Mouse (Mus musculus) spleen, embryonic (tissue): ENCODE measurements at regions not wholly inside any gene's neighbourhood (a gene's known extent, or its start where the extent isn't known, plus 50 kb on each side); places are given as distances from the start of the nearest gene placed in this dataset.

Experiments
- CTCF ChIA-PET: fragments of 350-600 bp; sonication (Branson Sonifier 250); formaldehyde crosslinking; loops from one replicate; lab custom pipeline; 2022; lab: Charles Lee

DNA sequence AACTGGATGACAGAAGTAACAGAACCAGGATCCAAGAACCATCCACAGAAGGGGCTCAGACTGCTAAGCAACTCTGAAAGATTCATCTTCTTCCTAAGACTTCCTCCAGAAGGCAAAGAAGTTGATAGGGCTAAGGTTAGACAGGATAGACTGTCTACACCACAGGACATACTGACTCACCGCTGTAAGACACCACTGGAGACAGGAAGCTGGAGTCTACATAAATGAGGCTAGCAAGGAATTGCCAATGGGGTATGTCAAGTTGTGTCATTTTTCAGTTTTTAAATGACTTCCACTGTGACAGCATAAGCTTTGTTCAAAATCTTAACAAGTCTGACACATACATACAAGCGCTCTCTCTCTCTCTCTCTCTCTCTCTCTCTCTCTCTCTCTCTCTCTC lies 645.4 kb upstream of the Gm10131 start:
- CTCF ChIA-PET, result interaction anchor here (0.6 kb wide), 1 partner anchor 38 kb away, joined by 8 read pairs; no protein-coding TSS in a partner anchor

GRCm38 (mm10) chr8:34756171-34756570 lies 644.6 kb upstream of the Gm10131 start:
- CTCF ChIA-PET, result no interaction called here

DNA sequence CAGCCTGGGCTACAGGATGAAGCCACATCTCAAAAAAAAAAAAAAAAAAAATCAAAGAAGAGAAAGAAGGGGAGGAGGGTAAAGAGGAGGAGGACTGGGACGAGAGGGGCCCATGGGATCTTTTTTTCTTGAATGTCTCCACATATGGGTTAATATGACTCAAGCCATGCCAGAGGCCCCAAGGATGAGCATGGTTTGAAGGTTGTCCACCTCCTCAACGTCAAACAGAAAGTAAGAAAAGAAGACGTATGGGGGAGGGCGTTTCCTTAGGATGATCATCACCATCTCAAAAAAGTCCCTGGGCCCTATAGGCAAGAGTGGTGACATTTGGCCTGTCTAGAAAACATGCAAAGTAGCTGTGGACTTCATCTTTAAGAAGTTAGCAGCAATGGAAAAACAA lies 643.9 kb upstream of the Gm10131 start:
- CTCF ChIA-PET, result no interaction called here

DNA sequence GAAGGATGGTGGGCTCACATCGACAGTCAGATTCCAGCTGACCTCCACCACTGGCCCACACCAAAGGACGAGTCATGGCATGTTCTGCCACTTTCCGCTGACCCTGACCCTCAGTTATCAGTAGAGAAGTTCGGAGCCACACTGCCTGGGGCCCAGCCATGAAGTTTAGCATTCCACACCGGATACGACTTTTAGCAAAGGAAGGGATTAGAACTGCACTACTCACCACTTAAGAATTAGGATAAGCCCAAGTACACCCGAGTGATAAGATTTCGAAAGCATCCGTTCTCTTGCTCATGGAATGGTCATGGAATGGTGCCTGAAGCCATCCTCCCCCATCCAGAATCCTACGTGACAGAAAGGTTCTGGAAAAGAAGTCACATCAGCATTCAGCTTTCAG lies 641.5 kb upstream of the Gm10131 start:
- CTCF ChIA-PET, result interaction anchor here (0.6 kb wide), 1 partner anchor 11 kb away, joined by 3 read pairs; no protein-coding TSS in a partner anchor

- CTCF ChIA-PET, result no interaction called here
Observed at GRCm38 (mm10) chr8:34748521-34748920, 637.0 kb upstream of the Gm10131 start.

DNA sequence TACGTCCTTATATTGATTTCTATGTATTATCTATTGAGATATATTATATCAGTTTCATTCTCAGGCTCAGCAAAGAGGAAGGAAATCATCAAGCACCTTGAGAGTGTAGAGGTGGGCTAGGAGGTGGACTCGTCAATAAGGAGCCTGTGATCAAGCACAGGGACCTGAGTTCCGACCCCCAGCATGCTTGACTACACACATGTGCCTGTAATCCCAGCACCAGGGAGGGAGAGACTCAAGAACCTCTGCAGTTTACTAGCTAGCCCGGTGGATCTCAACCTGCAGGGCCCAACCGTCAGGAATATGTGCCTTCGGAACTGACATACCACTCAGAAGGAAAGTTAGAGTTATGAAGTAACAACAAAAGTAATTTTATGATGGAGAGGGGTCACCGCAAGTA lies 634.2 kb upstream of the Gm10131 start:
- CTCF ChIA-PET, result no interaction called here

DNA sequence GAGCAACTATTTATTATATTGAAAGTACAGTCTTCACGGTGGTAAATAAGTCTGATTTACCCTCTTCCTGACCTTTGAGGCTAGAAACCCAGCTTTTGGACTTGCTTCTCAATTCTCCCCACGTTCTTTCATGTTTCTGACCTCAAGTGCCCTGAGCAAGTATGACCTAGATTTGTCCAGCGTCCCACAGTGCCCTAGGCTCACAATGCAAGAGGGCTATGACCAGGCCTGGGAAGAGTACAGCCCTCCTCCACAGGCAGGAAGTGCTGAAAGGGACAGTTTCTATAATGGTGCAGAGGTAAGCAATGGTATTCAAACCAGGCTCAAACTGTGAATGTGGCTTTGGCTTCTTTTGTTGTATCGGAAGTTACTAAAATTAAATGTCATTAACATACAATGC lies 633.1 kb upstream of the Gm10131 start:
- CTCF ChIA-PET, result interaction anchor here (1.0 kb wide), 1 partner anchor 59 kb away, joined by 4 read pairs; no protein-coding TSS in a partner anchor

DNA sequence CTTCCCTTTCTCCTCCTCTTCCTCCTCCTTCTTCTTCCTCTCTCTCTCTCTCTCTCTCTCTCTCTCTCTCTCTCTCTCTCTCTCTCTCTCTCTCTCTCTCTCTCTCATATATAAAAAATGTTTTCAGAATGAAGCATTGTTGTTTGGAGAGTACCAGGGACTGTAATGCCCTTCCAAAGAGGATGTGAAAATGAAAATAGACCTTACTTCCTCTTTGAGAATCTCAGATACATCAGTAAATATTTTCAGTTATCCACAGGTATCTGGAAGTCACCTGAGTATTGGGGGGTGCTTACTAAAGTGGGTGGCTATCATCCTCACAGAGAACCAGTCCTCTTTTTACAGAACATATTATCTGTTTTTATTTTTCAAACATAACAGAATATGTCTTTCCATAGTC lies 632.6 kb upstream of the Gm10131 start:
- CTCF ChIA-PET, result interaction anchor here (1.0 kb wide), 1 partner anchor 60 kb away, joined by 4 read pairs; no protein-coding TSS in a partner anchor

DNA sequence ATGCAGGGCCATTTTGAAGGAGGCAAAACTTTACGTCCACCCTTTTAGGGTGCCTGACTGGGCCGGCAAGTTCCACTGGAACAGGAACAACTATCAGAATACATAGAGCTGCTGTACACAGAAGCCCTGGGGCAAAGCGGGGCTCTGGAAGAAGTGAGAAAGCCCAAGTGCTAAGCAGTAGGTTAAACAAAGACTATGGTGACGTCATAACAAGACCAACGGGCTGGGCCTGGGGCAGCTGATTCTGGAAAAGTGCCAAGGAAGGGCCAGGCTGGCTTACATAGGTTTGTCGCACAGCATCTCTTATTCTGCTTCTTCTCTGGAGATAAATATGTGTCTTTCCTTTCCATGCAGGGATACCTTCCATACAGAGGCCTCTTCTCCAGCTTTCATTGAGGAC lies 631.6 kb upstream of the Gm10131 start:
- CTCF ChIA-PET, result no interaction called here

GRCm38 (mm10) chr8:34740836-34741235 lies 629.3 kb upstream of the Gm10131 start:
- CTCF ChIA-PET, result no interaction called here

- CTCF ChIA-PET, result no interaction called here
Observed at GRCm38 (mm10) chr8:34739836-34740804, 628.6 kb upstream of the Gm10131 start.

DNA sequence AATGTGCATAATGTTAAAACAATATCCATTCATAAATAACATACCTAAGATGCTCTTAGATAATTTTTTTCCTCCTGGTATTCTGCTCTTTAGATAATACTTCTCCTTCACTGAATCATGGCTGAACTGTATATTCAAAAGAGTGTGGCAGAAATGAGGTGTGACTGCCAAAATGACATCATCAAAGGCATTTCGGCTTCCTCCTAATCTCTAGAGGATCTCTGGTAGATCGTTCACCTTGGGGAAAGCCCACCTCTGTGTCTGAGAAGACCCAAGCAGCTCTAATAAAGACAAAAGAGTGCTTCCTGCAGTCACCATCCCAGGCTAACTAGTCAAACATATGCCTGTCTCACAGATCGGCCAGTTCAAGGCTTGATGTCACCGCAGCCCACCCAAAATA lies 624.7 kb upstream of the Gm10131 start:
- CTCF ChIA-PET, result no interaction called here

DNA sequence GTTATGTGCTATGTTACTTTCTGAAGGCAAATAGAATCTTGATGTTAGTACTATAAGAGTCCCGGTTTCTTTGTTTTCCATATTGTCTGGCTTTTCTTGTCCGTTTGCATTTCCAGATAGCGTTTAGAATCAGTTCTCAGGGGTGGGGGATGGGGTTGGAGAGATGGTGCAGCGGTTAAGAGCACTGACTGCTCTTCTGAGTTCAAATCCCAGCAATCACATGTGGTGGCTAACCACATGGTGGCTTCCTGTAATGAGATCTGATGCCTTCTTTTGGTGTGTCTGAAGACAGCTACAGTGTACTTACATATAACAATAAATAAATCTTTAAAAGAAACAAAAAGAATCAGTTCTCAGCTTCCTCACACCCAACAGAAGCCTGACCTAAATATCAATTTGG lies 623.5 kb upstream of the Gm10131 start:
- CTCF ChIA-PET, result no interaction called here

GRCm38 (mm10) chr8:34732808-34733207 lies 621.3 kb upstream of the Gm10131 start:
- CTCF ChIA-PET, result no interaction called here

GRCm38 (mm10) chr8:34732362-34732761 lies 620.8 kb upstream of the Gm10131 start:
- CTCF ChIA-PET, result no interaction called here

DNA sequence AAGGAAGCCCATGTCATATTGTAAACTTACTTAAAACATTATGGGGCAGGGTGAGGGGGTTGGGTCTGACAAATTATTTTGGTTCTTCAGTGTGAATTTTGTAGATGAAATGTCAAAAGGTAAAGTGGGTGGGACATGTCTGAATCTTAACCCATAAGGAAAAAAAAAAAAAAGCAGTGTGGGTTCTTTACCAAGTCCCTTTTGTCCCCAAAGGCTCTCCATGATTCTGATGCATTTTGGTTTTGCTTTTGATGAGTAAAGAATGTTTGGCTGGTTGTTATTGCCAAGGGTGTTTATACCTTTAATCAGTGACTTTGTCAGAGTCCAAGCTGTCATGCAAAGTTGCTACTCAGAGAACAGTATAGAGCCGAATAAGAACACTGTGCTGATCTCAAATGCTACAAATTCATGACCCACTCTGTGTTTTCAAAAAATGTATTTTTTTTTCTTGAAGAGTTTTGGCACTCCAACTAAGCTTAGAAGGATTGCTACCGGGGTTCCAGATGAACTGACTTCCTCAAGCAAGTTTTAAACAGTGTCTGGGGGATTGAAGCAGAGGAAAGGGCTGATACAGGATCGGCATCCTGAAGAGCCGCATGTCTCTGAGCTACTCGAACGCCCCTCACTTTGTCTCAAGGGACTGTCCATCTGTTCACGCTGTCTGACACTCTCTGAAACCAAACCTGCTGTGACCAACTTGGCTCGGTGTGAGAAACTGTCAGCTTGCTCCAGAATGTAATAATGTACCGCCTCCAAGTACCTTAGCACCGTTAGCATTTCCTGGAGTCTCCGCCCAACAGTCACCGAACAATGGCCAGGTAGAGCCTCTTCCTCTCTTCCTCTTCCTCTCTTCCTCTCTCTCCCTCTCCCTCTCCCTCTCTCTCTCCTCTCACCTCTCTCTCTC lies 619.8 kb upstream of the Gm10131 start:
- CTCF ChIA-PET, result no interaction called here

GRCm38 (mm10) chr8:34729585-34729984 lies 618.0 kb upstream of the Gm10131 start:
- CTCF ChIA-PET, result interaction anchor here (0.8 kb wide), 1 partner anchor 80 kb away, joined by 6 read pairs; no protein-coding TSS in a partner anchor

- CTCF ChIA-PET, result no interaction called here
Observed at GRCm38 (mm10) chr8:34727699-34728098, 616.2 kb upstream of the Gm10131 start.

GRCm38 (mm10) chr8:34726145-34726767 lies 614.7 kb upstream of the Gm10131 start:
- CTCF ChIA-PET, result no interaction called here

GRCm38 (mm10) chr8:34725546-34725945 lies 614.0 kb upstream of the Gm10131 start:
- CTCF ChIA-PET, result no interaction called here

- CTCF ChIA-PET, result no interaction called here
Observed at GRCm38 (mm10) chr8:34709911-34710733, 598.6 kb upstream of the Gm10131 start.
